Comparison of ENCODE assay signal across 9 mouse cellular contexts in genomic region chr7:57509681-57510141, GRCm38 (mm10). TPM values are rescaled to one million over a fixed set of nuclear protein-coding genes. Genes with fewer than 3 reads are reported as not detected.
DNase-seq lines count a peak whose midpoint lies in the region; ATAC-seq and TF ChIP-seq lines count a peak whose summit lies in the region.
"Had no signal": no experiment of that assay in that cellular context is flagged by ENCODE, and none has a peak within 500 bp of the region (broad histone marks: within the 10 kb centered on the region; RNA-seq: fewer than 3 reads in every experiment).

Gene Gabra5, minus strand, starts transcription at chr7:57510059.

- TF ChIP-seq POLR2A in cerebellum, adult 2 months (IDR thresholded peaks at IDR 0.05; ENCODE audit: borderline replicate concordance, insufficient read depth, low read length) = no peak

- H3K4me2 ChIP-seq in intestine, postnatal 0 days (replicated peaks; ENCODE audit: low read depth) = peak within 1 kb of the TSS; percentile 49
- H3K4me2 ChIP-seq in stomach, postnatal 0 days (replicated peaks; ENCODE audit: low read depth) = peak within 1 kb of the TSS; percentile 46

- no peak for TF ChIP-seq CTCF in cerebellum, adult 2 months (IDR thresholded peaks at IDR 0.05; ENCODE audit: borderline replicate concordance, insufficient read depth, low read depth, low read length)
- peak; percentile 22; the same call in 1 of the 2 replicates for TF ChIP-seq CTCF in E14TG2a.4 (conservative IDR thresholded peaks at IDR 0.05; ENCODE audit: low read length)
- 0 out of 2 replicates have a peak, but pooled peaks have one; percentile 10 for TF ChIP-seq CTCF in intestine, postnatal 0 days (IDR thresholded peaks at IDR 0.05; ENCODE audit: low read depth)
- peak; percentile 38 for TF ChIP-seq CTCF in stomach, postnatal 0 days (IDR thresholded peaks at IDR 0.05; ENCODE audit: low read depth)

- TF ChIP-seq EP300 in stomach, postnatal 0 days (optimal IDR thresholded peaks at IDR 0.05) = no peak

- WGBS in cerebellum, adult 2 months = 1% methylated on average over 59 of the region's 59 CpGs
- WGBS in forebrain, embryonic 10.5 days = under 1% methylated on average over 59 of the region's 59 CpGs
- WGBS in intestine, postnatal 0 days = 1% methylated on average over 57 of the region's 59 CpGs
- WGBS in stomach, postnatal 0 days = 2% methylated on average over 34 of the region's 59 CpGs

- peaks cover 3% of the 10 kb centered on the region; the same call in 1 of the 2 replicates for H3K27me3 ChIP-seq in cerebellum, adult 2 months (ENCODE audit: control insufficient read depth, insufficient read depth, low read length)
- H3K27me3 ChIP-seq in E14TG2a.4 (ENCODE audit: insufficient read depth, low read length) = peaks cover 54% of the 10 kb centered on the region
- peaks cover 57% of the 10 kb centered on the region for H3K27me3 ChIP-seq in forebrain, embryonic 10.5 days (ENCODE audit: poor library complexity, severe bottlenecking)
- peaks cover 35% of the 10 kb centered on the region for H3K27me3 ChIP-seq in intestine, postnatal 0 days (replicated peaks; ENCODE audit: control insufficient read depth, insufficient read depth, low read length)
- H3K27me3 ChIP-seq in stomach, postnatal 0 days (ENCODE audit: control insufficient read depth, insufficient read depth, low read length) = peaks cover 5% of the 10 kb centered on the region; the same call in 1 of the 2 replicates

- no peaks in the 10 kb centered on the region for H3K9me3 ChIP-seq in E14TG2a.4 (ENCODE audit: low read length)
- no peaks in the 10 kb centered on the region for H3K9me3 ChIP-seq in forebrain, embryonic 10.5 days
- no peaks in the 10 kb centered on the region for H3K9me3 ChIP-seq in intestine, postnatal 0 days (ENCODE audit: control insufficient read depth)
- no peaks in the 10 kb centered on the region for H3K9me3 ChIP-seq in stomach, postnatal 0 days (ENCODE audit: control insufficient read depth, low read length)

- DNase-seq in cerebellum, adult 2 months = peak in 1 of 2 experiments; percentile 18
- peak; percentile 64 for DNase-seq in forebrain, embryonic 10.5 days (ENCODE audit: extremely low spot score, low spot score)
- DNase-seq in mesoderm, embryonic 11.5 days (ENCODE audit: low read depth, low spot score) = peak; percentile 57
- no peak for DNase-seq in stomach, postnatal 0 days (ENCODE audit: low spot score)
- DNase-seq in spleen, postnatal 36 days (ENCODE audit: low spot score in 2 of 2) = no peak

- no peak within 1 kb of the TSS for H3K4me3 ChIP-seq in cerebellum, adult 2 months (replicated peaks; ENCODE audit: insufficient read depth, low read depth, low read length)
- H3K4me3 ChIP-seq in E14TG2a.4 (replicated peaks; ENCODE audit: low read length) = peak within 1 kb of the TSS; percentile 80
- peak within 1 kb of the TSS; percentile 57 for H3K4me3 ChIP-seq in forebrain, embryonic 10.5 days
- H3K4me3 ChIP-seq in intestine, postnatal 0 days (ENCODE audit: low read depth, low read length) = peak within 1 kb of the TSS; percentile 17
- peak within 1 kb of the TSS; percentile 21 for H3K4me3 ChIP-seq in stomach, postnatal 0 days (ENCODE audit: low read depth, low read length)

- H3K27ac ChIP-seq in cerebellum, adult 2 months (ENCODE audit: insufficient read depth, low read length) = no peak within 1 kb of the TSS
- no peak within 1 kb of the TSS; the same call in 1 of the 2 replicates for H3K27ac ChIP-seq in forebrain, embryonic 10.5 days
- no peak within 1 kb of the TSS for H3K27ac ChIP-seq in intestine, postnatal 0 days (ENCODE audit: low read depth, low read length)
- H3K27ac ChIP-seq in stomach, postnatal 0 days (replicated peaks) = no peak within 1 kb of the TSS

- no peaks in the 10 kb centered on the region for H3K36me3 ChIP-seq in E14TG2a.4 (ENCODE audit: insufficient read depth, low read length)
- H3K36me3 ChIP-seq in forebrain, embryonic 10.5 days (replicated peaks) = no peaks in the 10 kb centered on the region
- H3K36me3 ChIP-seq in intestine, postnatal 0 days (ENCODE audit: control insufficient read depth, insufficient read depth) = no peaks in the 10 kb centered on the region
- H3K36me3 ChIP-seq in stomach, postnatal 0 days (ENCODE audit: control insufficient read depth, insufficient read depth, low read length) = no peaks in the 10 kb centered on the region

- H3K4me1 ChIP-seq in cerebellum, adult 2 months (ENCODE audit: control insufficient read depth, insufficient read depth, low read length) = no peaks in the 10 kb centered on the region
- H3K4me1 ChIP-seq in E14TG2a.4 (replicated peaks; ENCODE audit: low read depth, low read length) = peaks cover 4% of the 10 kb centered on the region; the same call in 1 of the 2 replicates
- peaks cover 14% of the 10 kb centered on the region for H3K4me1 ChIP-seq in forebrain, embryonic 10.5 days
- H3K4me1 ChIP-seq in intestine, postnatal 0 days (replicated peaks; ENCODE audit: control insufficient read depth, insufficient read depth, low read length) = no peaks in the 10 kb centered on the region
- H3K4me1 ChIP-seq in stomach, postnatal 0 days (replicated peaks; ENCODE audit: control insufficient read depth, insufficient read depth) = no peaks in the 10 kb centered on the region

- no peak for ATAC-seq in cerebellum, adult (ENCODE audit: insufficient number of reproducible peaks, low FRiP score, low TSS enrichment)
- ATAC-seq in intestine, postnatal 0 days = no peak
- no peak for ATAC-seq in stomach, postnatal 0 days (ENCODE audit: low FRiP score, low TSS enrichment)

- H3K9ac ChIP-seq in intestine, postnatal 0 days (ENCODE audit: low read depth, low read length) = no peak within 1 kb of the TSS
- H3K9ac ChIP-seq in stomach, postnatal 0 days (ENCODE audit: low read length) = no peak within 1 kb of the TSS

RNA-seq across cellular contexts. Expression of gene Gabra5, which starts in this region (rescaled TPM):
- polyA plus RNA-seq in cerebellum, adult 2 months (2012; rRNA removed) = 13.8 and 19.4 TPM in 2 replicates
- 0.16 and 0.36 TPM in 2 replicates for polyA plus RNA-seq in forebrain, embryonic 10.5 days (2016; fragmentation: Nextera tagmentation; extraction: Ambion mirVana)
- polyA plus RNA-seq in intestine, postnatal 0 days (2015; fragmentation: Nextera tagmentation; extraction: Ambion mirVana) = 0.13 and 0.14 TPM in 2 replicates
- 0.06 and 0.07 TPM in 2 replicates for polyA plus RNA-seq in stomach, postnatal 0 days (2015; fragmentation: Nextera tagmentation; extraction: Ambion mirVana)
- polyA plus RNA-seq: C2C12 had no signal

Comparison
In these comparisons a context has a peak if more than half of its experiments do, and no peak if none do; other contexts are left out.
1. RNA of gene Gabra5 (polyA plus RNA-seq): 13.8 to 19.4 TPM in cerebellum, adult 2 months; 0.16 to 0.36 TPM in forebrain, embryonic 10.5 days, 0.13 to 0.14 TPM in intestine, postnatal 0 days and 0.06 to 0.07 TPM in stomach, postnatal 0 days; every median in the first group is over 10 times any median in the second.
2. Peak in DNase-seq and H3K4me3 ChIP-seq in forebrain, embryonic 10.5 days; RNA of the gene not detected or under 1 TPM.